Mouse (Mus musculus) forebrain, embryonic 16.5 days (tissue): ENCODE data around the gene Arhgef19. TPM values are rescaled to one million over a fixed set of nuclear protein-coding genes. Genes with fewer than 3 reads are reported as not detected.

Source experiments
- ATAC-seq: fragments of 200-750 bp; cut with Nextera tagmentation; 2 replicates; pipeline ENCODE4 v1.8.0; 2017; ENCODE audit warnings: mild to moderate bottlenecking, moderate library complexity
- H3K27ac ChIP-seq: fragments of 300-500 bp; sonication (generic); 2 replicates; pipeline ENCODE4 v1.5.1; 2014; ENCODE audit warnings: low read length, control low read depth
- H3K27me3 ChIP-seq: fragments of 300-500 bp; sonication (generic); replicated peaks from 2 replicates; pipeline ENCODE4 v1.6.1; 2014; ENCODE audit warnings: low read length; ENCODE audit not compliant: control insufficient read depth, insufficient read depth
- H3K36me3 ChIP-seq: fragments of 300-500 bp; sonication (generic); 2 replicates; pipeline ENCODE4 v1.6.1; 2014; ENCODE audit not compliant: control insufficient read depth, insufficient read depth
- H3K4me1 ChIP-seq: fragments of 300-500 bp; sonication (generic); replicated peaks from 2 replicates; pipeline ENCODE4 v1.6.1; 2014; ENCODE audit warnings: low read length; ENCODE audit not compliant: control insufficient read depth, insufficient read depth
- H3K4me2 ChIP-seq: fragments of 300-500 bp; sonication (generic); 2 replicates; pipeline ENCODE4 v1.6.1; 2014; ENCODE audit warnings: mild to moderate bottlenecking, low read length, control low read depth
- H3K4me3 ChIP-seq: fragments of 300-500 bp; sonication (generic); replicated peaks from 2 replicates; pipeline ENCODE4 v1.5.1; 2014; ENCODE audit warnings: mild to moderate bottlenecking, low read length, control low read depth
- H3K9ac ChIP-seq: fragments of 300-500 bp; sonication (generic); replicated peaks from 2 replicates; pipeline ENCODE4 v1.6.1; 2014; ENCODE audit warnings: low read depth, low read length, control low read depth
- H3K9me3 ChIP-seq: fragments of 300-500 bp; sonication (generic); 2 replicates; pipeline ENCODE4 v1.6.1; 2016; ENCODE audit warnings: low read length; ENCODE audit not compliant: control insufficient read depth
- WGBS: fragments of 180-500 bp; shearing (Covaris S2); extraction: QIAGEN DNeasy Blood & Tissue Kit; methylation state at CpG from one replicate; pipeline ENCODE4 v1.1.7; 2014; 5-methylcytosine and 5-hydroxymethylcytosine counted together
- polyA plus RNA-seq: library from polyadenylated mRNA; unstranded; fragments of >200 nt; fragmentation: Nextera tagmentation; extraction: Ambion mirVana; gene quantifications from 2 replicates; pipeline ENCODE4 v1.2.1, GENCODE M21; 2015

The Arhgef19 gene
- polyA plus RNA-seq, 1 experiment from 2014 or later = 0.71 TPM

DNA sequence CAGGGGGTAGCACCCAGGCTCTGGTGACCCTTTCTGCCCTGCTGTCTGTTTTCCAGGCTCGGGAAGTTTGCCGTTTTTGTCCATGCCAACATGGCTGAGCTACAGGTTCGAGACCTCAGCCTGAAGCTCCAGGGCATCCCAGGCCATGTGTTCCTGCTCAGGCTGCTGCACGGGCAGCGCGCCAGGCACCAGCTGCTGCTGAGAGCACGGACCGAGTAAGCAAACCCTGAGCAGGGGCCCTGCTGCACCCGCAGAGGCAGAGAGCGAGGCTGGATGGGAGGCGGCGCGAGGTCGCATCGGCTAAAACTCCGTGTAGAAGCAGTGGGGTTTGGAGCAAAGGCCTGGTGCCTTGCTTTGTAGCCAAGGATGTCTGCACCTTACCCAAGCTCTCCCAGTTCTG, 14.9 kb downstream of the Arhgef19 start:
- H3K4me3 ChIP-seq = no peak overlapping the region
- no peak overlapping the region for H3K4me2 ChIP-seq
- no peak overlapping the region for H3K9ac ChIP-seq
- H3K27me3 ChIP-seq = peaks cover 3% of the 10 kb centered on the region
- no peaks in the 10 kb centered on the region for H3K36me3 ChIP-seq
- 0 out of 2 replicates have a peak, but pooled peaks cover 2% of the 10 kb centered on the region for H3K4me1 ChIP-seq
- no peak overlapping the region for H3K27ac ChIP-seq
- no peaks in the 10 kb centered on the region for H3K9me3 ChIP-seq
- WGBS = 61% methylated on average over 16 of the region's 16 CpGs
- ATAC-seq = no peak

DNA sequence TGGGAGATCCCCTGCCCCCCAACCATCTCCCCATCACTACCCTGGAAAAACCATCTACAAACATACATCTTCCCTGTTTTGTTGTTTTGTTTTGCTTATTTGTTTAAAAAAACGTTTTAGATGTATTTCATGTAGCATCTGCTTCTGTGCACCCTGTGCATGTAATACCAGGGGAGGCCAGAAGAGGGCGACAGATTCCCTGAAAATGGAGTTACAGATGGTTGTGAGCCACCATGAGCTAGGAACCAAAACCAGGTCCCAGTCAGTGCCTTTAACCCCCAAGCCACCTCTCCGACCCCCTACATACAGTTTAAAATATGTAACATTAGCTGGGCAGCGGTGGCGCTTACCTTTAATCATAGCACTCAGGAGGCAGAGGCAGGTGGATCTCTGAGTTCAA, 18.1 kb downstream of the Arhgef19 start:
- Histone ChIP-seq H3K27ac (no peak overlapping the region), H3K9me3 (no peaks in the 10 kb centered on the region), H3K36me3 (no peaks in the 10 kb centered on the region), H3K4me3 (no peak overlapping the region), H3K4me1 (peaks cover 7% of the 10 kb centered on the region; the same call in 1 of the 2 replicates), H3K4me2 (no peak overlapping the region), H3K27me3 (no peaks in the 10 kb centered on the region), H3K9ac (no peak overlapping the region)
- no peak for ATAC-seq
- 70% methylated on average over 5 of the region's 5 CpGs for WGBS

DNA sequence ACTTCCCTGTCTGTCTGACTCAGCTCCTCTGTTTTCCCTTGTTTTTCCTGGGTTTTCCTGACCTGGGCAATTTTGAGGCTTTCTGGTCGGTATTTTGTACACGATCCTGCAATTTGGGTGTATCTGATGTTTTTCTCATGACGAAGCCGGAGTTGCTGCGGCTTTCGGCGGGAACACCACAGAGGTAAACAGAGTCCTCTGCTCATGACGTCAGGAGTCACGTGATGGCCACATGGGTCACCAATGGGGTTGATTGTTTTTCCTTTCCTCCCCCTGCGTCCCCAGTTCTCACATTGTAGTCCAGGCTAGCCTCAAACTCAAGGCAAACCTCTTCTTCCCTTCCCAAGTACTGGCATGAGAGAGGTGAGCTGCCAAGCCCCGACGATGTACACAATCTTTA, 20.1 kb downstream of the Arhgef19 start:
- H3K4me2 ChIP-seq = no peak overlapping the region
- no peak overlapping the region for H3K4me3 ChIP-seq
- H3K9ac ChIP-seq = no peak overlapping the region
- no peaks in the 10 kb centered on the region for H3K36me3 ChIP-seq
- no peaks in the 10 kb centered on the region for H3K9me3 ChIP-seq
- no peak overlapping the region for H3K27ac ChIP-seq
- WGBS = 75% methylated on average over 12 of the region's 12 CpGs
- H3K27me3 ChIP-seq = no peaks in the 10 kb centered on the region
- H3K4me1 ChIP-seq = peaks cover 7% of the 10 kb centered on the region; the same call in 1 of the 2 replicates
- no peak for ATAC-seq

DNA sequence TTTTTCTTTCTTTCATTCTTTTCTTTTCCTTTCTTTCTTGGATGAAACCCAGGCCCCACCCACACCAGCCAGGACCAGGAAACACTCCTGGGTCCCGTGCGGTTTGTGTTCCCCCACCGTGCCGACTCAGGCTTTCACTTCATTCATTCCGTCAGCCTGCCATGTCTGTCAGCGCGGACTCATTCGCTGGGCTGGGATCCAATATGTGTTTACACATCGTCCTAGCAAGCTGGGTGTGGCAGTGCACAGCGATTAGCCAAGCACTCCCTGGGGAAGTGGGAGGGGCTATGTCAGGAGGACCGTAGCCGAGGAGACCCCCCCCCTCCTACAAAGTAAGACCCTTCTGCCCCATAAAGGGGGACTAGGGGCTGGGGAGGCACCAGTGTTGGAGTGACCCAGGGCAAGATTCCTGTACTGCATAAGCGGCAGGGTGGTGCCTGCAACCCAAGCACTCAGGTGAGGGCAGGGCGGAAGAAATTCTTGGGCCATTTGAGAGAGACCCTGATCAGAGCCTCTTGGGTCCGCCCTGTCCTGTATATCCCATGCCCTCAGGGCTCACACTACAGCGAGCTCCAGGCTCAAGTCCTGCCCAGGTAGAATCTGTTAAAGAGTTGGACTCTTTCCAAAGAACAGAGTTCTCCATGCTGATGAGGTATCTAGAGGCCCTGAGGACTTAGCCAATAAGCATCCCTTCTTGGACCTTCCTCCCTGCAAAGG, 20.9 kb downstream of the Arhgef19 start:
- Histone ChIP-seq H3K4me3 (no peak overlapping the region), H3K27ac (no peak overlapping the region), H3K4me2 (peak overlapping the region; percentile 34), H3K36me3 (no peaks in the 10 kb centered on the region), H3K9ac (no peak overlapping the region), H3K9me3 (no peaks in the 10 kb centered on the region), H3K27me3 (no peaks in the 10 kb centered on the region), H3K4me1 (peaks cover 4% of the 10 kb centered on the region; the same call in 1 of the 2 replicates)
- 41% methylated on average over 16 of the region's 16 CpGs for WGBS
- peak; percentile 47; the same call in 1 of the 2 replicates for ATAC-seq

DNA sequence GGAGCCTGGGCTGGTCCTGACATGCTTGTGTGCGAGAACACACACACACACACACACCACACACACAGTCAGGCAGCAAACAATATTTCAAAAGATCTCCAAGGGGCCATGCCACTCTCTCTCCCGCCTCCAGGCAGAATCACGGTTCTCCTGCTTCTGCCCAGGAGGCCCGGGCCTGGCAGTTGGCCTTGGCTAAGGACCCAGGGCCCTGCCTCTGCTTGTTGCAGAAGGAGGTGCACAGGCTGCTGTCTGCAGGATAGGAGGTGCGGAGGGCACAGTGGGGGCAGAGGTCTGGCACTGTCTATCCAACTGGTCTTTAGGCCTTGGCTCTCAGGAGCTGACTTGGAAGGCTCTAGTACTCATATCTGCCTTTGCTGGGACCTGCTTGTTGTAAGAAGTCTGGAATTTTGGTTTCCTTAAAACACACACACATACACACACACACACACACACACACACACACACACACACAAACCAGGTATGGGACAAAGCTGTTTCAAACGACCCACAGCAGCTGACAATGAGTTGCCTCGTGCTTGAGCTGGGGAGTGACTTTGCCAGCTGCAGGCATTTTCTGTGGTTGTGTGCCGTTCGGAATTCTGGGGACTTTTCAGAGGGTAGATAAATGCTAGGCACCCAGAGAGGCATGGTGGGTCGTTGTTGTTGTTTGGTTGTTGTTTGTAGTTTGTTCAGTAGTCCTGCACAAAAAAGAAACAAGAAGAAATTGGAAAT, 23.8 kb downstream of the Arhgef19 start:
- Histone ChIP-seq H3K4me2 (no peak overlapping the region), H3K4me3 (no peak overlapping the region), H3K4me1 (peaks cover 4% of the 10 kb centered on the region; the same call in 1 of the 2 replicates), H3K27me3 (no peaks in the 10 kb centered on the region), H3K9ac (no peak overlapping the region), H3K27ac (no peak overlapping the region), H3K9me3 (no peaks in the 10 kb centered on the region), H3K36me3 (no peaks in the 10 kb centered on the region)
- WGBS = 78% methylated on average over 10 of the region's 10 CpGs
- no peak for ATAC-seq

DNA sequence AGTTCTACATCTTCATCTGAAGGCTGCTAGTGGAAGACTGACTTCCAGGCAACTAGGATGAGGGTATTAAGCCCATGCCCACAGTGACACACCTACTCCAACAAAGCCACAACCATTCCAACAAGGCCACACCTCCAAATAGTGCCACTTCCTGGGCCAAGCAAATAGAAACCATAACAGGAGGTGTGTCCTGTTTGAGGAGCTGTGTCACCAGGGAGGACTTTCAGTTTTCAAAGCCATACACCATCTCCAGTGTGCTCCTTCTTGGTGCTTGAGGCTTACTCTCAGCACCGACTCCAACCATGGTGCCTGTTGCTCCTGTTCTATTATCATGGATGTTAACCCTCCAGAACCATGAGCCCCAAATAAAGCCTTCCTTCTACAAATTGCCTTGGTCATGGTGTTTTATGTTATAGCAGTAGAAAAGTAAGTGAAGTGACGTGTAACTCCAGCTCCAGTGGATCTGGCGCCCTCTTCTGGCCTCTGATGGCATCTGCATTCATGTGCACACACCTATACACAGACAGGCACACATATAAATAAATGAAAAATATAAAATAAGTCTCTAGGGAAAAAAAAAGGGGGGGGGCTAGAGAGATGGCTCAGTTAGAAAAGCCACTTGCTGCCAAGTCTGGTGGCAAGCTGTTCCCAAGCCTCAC, 26.8 kb downstream of the Arhgef19 start:
- Histone ChIP-seq H3K27me3 (no peaks in the 10 kb centered on the region), H3K36me3 (no peaks in the 10 kb centered on the region), H3K9me3 (no peaks in the 10 kb centered on the region), H3K9ac (no peak overlapping the region), H3K4me2 (no peak overlapping the region), H3K27ac (no peak overlapping the region), H3K4me1 (no peaks in the 10 kb centered on the region), H3K4me3 (no peak overlapping the region)
- 93% methylated on average over 3 of the region's 3 CpGs for WGBS
- no peak for ATAC-seq

DNA sequence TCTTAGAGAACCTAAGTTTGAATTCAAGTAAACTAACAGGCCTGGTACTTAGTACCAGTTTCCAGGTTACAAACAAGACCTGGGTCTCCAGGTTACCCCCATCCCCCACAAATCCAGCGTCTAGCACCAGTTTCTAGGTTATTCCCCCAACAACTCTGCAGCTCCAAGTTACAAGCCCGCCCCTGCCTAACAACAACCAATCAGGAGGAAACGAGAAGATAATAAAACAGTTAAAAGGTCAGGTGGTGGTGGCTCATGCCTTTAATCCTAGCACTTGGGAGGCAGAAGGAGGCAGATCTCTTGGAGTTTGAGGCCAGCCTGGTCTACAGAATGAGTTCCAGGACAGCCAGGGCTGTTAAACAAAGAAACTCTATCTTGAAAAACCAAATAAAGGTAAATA, 28.0 kb downstream of the Arhgef19 start:
- Histone ChIP-seq H3K9ac (no peak overlapping the region), H3K4me3 (no peak overlapping the region), H3K4me1 (no peaks in the 10 kb centered on the region), H3K27me3 (no peaks in the 10 kb centered on the region), H3K4me2 (no peak overlapping the region), H3K27ac (no peak overlapping the region), H3K9me3 (no peaks in the 10 kb centered on the region), H3K36me3 (no peaks in the 10 kb centered on the region)
- WGBS = 74% methylated on average over 3 of the region's 3 CpGs
- ATAC-seq = no peak

DNA sequence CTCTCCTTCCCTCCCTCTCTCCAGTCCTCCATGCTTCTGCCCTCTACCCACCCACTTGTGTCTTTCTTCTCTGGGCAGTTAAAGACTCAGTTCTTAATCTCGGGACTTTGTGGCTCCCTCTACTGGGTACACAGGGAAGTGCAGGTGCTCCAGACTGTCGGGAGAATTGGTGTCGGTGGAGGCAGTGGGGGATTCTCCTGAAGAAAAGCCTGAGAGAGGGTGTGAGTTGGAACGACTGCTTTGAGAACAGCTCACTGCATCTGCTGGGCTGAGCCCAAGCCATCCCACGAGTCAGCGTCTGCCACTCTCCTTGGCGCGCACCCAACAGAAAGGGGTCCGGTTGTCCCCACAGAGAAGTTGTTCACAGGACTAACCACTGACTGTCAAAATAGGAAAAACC, 28.5 kb downstream of the Arhgef19 start:
- no peak overlapping the region for H3K4me3 ChIP-seq
- no peak overlapping the region for H3K27ac ChIP-seq
- H3K4me1 ChIP-seq = no peaks in the 10 kb centered on the region
- 0 out of 2 replicates have a peak, but pooled peaks have one; percentile 52 for ATAC-seq
- no peak overlapping the region for H3K4me2 ChIP-seq
- H3K36me3 ChIP-seq = no peaks in the 10 kb centered on the region
- no peak overlapping the region for H3K9ac ChIP-seq
- no peaks in the 10 kb centered on the region for H3K9me3 ChIP-seq
- no peaks in the 10 kb centered on the region for H3K27me3 ChIP-seq
- 32% methylated on average over 9 of the region's 9 CpGs for WGBS

DNA sequence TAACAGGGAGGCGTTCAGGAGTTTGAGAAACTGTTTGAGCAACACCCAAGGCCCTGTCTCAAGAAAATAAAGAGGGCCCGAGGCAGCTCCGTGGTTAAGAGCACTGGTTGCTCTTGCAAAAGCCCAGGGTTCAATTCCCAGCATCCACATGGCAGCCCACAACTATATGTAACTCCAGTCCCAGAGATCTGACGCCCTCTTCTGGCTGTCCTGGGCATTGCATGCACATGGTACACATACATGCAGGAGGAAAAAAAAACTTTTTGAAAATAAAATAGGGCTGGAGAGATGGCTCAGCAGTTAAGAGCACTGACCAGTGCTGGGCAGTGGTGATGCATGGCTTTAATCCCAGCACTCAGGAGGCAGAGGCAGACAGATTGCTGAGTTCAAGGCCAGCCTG, 29.1 kb downstream of the Arhgef19 start:
- Histone ChIP-seq H3K4me2 (no peak overlapping the region), H3K27me3 (no peaks in the 10 kb centered on the region), H3K36me3 (no peaks in the 10 kb centered on the region), H3K4me1 (peaks cover 3% of the 10 kb centered on the region; the same call in 1 of the 2 replicates), H3K27ac (no peak overlapping the region), H3K9ac (no peak overlapping the region), H3K4me3 (no peak overlapping the region), H3K9me3 (no peaks in the 10 kb centered on the region)
- WGBS = 86% methylated on average over 4 of the region's 4 CpGs
- no peak for ATAC-seq
